Mouse (Mus musculus) heart, adult 18-20 months (tissue): ENCODE measurements around the gene Plcd3. TPM values are rescaled to one million over a fixed set of nuclear protein-coding genes. Genes with fewer than 3 reads are reported as not detected.

Source experiments
- DNase-seq, 2 experiments: peaks; one replicate each; pipeline ENCODE4 v3.0.0; 2021 to 2022; ENCODE audit warnings: mixed read lengths in 1 of 2
- total RNA-seq, 2 experiments: library from RNA; stranded (reverse); gene quantifications; 2 replicates each; pipeline ENCODE4 v1.2.3; 2021

Plcd3 gene
- total RNA-seq, 2 experiments from 2014 or later = 11.0 to 14.5 TPM

DNA sequence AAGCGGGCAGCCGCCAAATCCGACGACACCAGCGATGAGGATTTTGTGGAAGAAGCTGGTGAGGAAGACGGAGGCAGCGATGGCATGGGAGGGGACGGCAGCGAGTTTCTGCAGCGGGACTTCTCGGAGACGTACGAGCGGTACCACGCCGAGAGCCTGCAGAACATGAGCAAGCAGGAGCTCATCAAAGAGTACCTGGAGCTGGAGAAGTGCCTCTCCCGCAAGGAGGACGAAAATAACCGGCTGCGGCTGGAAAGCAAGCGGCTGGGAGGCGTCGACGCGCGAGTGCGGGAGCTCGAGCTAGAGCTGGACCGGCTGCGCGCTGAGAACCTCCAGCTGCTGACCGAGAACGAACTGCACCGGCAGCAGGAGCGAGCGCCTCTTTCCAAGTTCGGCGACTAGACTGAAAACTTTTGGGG is 16.1 kb upstream of the Plcd3 start:
- DNase-seq = peak in 1 of 2 experiments; percentile 55

DNA sequence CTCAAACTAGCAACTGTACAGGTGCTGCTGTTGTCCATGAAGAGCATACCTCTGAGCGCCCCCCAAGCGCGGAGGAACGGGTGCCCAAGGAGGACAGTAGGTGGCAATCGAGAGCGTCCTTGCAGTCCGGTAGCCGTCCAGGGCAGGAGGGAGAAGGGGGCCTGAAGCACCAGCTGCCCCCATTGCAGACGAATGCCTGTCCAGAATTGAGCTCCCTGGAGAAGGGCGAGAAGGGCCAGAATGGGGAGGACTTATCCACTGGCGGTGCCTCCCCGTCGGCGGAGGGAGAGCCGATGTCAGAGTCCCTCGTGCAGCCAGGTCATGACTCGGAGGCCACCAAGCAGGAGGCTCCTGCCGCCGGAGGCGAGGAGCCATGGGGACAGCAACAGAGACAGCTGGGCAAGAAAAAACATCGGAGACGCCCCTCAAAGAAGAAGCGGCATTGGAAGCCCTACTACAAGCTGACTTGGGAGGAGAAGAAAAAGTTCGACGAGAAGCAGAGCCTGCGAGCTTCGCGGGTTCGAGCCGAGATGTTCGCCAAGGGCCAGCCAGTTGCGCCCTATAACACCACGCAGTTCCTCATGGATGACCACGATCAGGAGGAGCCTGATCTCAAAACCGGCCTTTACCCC is 15.6 kb upstream of the Plcd3 start:
- peak; percentile 87 to 88 for DNase-seq

DNA sequence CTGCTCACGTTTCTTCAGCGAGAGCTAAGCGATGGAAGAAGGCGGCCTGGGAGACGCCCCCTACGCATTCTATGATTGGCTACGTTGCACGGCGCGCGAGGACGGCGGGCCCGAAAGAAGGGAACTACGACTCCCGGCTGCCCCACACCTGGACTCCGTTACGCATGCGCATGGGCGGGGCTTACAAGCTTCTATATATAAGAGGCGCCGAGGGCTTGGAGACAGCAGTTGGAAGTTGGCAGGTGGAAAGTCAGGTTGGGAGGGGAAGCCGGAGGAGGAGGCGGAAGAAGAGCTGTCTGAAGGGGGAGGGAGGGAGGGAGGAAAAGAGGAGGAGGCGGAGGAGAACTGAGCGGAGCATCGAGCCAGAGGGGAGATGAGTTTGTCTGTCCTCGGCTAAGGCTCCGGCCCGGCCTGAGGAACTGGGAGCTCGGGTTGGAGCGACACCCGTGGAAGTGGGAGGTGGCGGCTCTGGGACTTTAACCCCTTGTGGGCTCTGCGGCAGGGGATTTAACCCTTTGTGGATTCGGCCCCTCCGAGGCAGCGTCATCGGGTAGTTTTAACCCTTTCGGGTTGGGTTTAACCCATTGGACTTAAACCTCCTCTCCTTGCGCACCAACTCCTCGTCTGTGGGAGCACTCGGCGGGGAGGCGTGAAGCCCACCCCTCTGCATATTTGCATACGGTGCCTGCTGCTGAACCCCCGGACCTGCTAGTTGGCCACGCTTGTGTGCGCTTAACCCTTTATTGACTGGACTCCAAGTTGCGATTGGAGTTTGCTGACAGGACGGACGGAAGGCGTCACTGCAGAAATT is 14.8 kb upstream of the Plcd3 start, which contains the start of gene Hexim1:
Gene Hexim1, plus strand, starts transcription at position 224 of the 811 bp plus-strand sequence.
- peak; percentile 100 for DNase-seq

DNA sequence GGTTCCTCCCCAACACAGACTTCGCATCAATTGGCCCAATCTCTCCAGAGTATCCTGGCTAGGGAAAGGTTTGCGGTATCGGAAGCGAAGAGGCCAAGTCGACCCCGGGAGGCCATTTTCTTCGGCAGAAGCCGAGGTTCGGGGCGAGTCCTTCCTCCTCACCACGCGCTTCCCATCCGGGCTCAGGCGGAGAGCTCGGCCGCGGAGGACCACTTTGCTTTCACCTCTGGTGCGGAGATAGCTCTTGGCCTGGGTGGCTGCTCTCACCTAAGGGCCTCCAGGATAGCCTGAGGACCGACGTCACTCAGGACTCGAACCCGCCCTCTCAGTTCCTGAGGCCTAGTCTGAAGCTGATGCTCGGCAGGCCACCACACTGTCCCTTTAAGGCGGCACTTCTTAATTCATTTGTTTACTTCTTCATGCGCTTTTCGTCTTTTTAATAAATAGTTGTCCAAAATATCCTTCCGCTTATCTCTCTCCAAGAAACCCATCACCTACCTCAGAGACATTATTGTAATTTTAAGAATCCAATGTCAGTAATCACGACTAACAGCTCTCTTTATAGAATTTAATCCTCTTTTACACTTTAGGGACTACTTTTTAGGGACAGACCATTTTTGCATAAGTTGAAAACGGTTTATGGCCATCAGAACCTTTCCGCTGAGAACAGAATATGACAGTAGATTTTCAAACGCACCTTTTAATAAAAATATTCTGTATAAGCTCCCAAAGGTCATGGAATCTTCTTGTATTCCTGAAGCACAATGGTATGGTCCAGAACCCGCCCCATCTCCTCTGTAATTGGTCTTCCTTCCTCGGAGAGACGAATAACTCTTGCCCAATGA is 13.9 kb upstream of the Plcd3 start:
- peak; percentile 90 to 92 for DNase-seq

DNA sequence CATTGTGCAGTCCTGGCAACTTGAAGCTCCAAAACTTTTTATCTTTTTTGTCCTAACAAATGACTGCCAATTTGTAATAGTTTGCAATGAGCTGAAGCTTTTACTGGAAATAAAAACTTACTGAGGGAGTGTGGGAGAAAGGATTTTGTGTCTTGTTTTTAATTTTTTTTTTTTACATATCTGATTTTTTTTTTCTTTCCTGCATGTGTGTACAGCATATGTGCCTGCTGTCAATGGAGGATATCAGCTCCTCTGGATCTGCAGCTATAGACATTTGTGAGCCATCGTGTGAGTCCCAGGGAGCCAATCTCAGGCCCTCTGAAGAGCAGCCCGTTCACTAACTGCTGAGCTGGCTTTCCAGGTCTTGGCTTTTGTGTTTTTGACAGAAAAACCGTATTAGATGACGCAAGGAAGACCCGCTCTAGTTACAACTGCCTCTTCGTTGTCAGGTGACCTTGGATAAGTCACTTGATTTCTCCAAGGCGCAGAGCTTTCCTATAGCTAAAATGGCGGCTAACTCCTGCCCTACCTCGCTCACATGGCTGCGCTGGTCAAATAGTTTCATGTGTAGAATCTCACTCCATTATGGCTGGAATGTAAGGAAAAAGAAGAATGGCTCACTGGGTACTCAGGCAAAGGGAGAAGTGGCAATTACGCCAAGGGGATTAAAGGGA is 12.9 kb upstream of the Plcd3 start:
- no peak for DNase-seq

DNA sequence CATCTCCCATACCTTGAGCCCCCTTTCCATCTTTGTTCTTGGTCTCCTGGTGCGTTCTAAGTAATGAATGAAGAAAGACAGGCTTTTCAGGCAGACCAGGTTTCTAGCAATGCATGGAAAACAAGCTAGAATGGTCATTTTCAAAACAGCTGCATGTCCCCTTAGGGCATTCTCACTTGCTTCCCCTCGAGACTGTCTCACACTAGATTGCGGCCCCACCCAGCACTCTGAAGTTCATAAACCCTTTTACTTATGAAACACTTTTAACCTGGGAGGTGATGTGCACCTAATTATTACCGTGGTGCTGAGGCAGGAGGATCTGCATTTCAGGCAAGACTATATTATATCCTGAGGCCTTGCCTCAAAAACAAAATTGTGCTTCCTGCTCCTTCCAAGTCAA is 12.3 kb upstream of the Plcd3 start:
- peak in 1 of 2 experiments; percentile 30 for DNase-seq

DNA sequence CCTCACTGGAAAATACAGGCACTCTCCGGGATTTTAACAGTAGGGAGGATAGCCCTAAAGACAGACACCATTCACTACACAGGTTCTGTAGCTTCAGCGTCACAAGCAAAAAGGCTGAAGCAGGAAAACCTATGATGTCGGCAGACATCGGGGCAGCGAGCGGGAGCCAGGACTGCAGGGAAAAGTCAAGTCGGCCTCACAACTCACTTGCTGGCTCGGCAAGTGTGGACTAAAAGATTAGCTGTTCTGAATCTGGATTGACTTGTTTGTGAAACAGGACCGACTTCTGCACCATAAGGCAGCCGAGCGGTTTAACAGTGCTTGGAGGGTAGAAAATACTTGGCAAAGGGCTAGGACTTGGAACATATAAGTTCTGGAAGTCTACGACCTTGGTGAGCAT is 11.5 kb upstream of the Plcd3 start:
- DNase-seq = peak; percentile 31 to 66

DNA sequence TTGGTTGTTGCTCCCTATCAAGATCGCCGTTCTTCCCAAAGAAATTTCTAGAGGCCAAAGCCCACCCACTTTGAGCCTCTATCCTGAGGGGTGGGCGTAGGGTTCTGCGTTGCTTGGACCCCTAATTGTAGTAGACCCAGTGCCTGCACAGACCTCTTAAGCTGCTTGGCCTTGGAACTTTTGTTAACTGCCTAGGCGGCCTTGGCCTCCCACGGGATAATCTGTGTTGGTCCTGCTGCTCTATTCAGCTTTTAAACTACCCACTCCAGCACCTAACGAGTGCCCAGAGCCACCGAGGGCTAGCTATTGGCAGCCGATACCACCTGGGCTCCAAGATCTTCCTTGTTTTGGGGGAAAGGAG is 11.1 kb upstream of the Plcd3 start:
- no peak for DNase-seq

DNA sequence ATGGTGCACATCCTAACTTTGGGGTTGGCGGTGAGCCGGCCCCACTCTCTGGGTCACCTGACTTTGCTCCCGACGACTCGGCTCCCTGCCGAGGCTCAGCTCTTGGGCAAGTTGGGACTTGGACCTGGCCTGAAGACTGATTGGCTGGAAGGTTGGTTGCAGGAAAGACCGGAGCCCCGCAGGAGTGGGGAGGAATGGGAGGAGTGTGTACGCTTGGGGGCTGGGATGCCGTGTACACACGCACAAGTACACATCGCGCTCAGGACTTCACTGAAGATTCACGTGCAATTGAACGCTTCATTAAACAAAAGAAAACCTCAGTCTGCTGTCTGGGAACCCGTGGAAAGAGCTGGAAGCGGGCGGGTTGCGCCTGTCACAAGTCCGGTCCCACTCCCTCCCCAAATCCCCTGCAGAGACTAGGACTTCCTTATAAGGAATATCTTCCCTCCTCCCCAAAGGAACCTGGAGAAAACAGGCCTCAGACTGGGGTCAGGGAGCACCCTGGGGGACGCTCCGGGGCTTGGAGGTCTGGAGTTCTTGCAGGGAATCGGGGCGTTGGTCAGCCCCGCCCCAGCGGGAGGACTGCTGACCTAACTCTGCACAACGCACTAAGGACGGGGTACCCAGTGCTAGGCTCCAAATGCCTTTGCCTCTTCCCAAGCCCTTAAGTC is 10.6 kb upstream of the Plcd3 start:
- peak; percentile 87 to 91 for DNase-seq

DNA sequence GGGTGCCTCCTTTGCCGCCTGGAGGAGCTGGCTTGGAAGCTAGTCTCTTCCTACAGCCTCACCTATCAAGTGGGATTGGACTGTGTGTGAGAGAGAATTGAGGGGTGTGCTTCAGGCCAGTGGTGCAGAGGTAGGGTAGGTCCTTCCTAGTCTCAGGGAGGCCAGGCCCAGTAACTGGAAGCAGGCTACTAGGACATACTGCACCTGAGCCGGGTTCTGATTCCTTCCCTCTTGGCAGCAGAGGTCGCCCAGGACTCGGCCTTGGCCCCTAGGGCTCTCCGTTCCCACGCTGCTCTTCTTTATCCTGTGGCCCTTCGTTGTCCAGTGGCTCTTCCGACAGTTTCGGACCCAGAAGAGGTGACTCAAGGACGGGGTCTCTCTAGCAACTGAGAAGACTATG is 9.8 kb upstream of the Plcd3 start:
- DNase-seq = no peak

DNA sequence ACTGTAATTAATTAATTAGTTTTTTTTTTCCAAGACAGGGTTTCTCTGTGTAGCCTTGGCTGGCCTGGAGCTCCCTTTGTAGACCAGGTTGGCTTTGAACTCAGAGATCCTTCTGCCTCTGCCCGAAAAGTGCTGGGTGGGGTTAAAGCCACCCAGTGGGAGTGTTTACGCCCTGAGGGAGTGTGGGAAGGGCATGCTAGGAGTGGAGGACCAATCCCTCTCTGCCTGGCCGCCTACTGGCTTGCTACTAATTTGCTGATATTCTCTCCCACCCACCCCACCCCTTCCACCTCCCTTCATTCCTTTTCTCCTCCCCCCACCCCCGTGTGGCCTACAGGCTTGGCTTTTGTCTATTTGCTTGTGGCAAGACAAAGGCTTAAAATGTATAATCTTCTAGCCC is 4.9 kb upstream of the Plcd3 start:
- no peak for DNase-seq

DNA sequence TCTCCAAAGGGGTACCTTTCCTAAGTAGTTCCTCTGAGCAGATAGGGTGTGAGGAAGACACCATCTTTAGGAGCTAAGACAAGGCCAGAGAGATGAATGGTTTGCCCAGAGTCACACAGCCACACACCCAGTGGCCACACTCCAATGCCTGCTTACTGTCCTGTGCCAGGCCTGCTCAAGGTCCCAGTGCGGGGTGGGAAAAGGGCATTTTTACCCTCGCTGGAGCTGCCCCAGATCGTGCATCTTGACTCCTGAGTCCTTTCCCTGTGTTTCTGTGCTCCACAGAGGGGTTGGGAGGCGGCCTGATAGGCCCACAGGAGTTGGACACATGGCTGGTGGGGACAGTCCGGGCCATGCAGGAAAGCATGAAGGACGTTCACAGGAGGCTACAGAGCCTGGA is 4.4 kb upstream of the Plcd3 start:
- DNase-seq = no peak

DNA sequence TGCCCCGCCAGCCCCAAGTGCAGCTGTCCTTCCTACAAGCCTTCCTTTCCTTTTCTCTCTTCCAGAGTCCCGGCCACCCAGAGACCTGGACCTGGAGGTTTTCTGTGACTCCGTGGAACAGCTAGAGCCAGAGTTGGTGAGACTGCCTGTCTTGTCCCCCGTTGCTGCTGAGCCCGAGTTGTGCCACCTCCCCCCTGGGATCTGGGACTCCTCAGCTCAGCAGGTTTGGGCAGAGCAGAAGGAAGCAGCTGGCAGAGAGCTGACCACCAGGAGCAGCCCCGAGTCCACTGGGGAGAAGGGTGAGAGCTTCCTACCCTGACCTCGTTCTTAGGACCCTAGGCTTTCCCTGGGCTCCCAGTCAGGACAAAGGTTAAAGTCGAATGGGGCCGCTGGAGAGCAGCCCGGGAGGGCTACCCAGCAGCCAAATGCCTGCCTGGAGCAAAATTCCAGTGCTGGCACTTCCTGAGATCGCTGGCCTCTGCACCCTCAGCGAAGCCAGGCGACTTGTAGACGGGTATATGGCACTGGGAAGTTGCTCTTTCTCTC is 3.8 kb upstream of the Plcd3 start:
- DNase-seq = peak in 1 of 2 experiments; percentile 18

DNA sequence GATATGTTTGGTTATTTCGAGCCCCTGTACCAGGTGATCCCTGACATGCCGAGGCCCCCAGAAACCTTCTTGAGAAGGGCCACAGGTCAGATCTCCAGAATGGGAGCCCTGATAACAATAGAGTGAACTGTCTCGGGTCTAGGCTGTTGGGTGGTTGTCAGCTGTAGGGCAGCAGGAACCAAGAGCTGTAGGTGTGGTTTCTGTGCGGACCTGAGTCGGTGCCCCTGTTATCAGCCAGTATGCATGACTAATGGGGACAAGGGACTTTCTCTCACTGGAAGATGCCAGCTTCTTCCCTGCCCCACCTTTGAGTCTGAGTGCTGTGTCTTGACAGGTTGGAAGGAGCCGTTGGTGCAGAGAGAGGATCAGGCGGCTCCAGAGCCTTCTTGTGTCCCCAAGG is 3.0 kb upstream of the Plcd3 start:
- DNase-seq = no peak

DNA sequence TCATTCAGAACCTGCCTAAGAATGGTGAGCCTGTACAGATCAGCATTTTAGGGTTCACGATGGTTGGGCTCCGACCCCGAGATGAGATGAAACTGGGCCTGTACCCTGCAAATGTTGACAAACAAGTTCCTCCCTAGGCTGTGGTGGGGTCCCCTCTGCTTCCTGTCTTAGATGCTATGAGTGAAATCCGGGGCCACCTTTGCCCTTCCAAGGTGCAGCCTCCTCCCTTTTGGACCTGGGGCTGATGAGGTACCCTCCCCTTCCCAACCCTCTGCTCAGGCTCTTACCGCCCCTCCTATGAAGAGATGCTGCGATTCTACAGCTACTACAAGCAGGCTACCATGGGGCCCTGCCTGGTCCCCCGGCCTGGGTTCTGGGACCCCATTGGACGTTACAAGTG is 2.2 kb upstream of the Plcd3 start:
- DNase-seq = no peak

DNA sequence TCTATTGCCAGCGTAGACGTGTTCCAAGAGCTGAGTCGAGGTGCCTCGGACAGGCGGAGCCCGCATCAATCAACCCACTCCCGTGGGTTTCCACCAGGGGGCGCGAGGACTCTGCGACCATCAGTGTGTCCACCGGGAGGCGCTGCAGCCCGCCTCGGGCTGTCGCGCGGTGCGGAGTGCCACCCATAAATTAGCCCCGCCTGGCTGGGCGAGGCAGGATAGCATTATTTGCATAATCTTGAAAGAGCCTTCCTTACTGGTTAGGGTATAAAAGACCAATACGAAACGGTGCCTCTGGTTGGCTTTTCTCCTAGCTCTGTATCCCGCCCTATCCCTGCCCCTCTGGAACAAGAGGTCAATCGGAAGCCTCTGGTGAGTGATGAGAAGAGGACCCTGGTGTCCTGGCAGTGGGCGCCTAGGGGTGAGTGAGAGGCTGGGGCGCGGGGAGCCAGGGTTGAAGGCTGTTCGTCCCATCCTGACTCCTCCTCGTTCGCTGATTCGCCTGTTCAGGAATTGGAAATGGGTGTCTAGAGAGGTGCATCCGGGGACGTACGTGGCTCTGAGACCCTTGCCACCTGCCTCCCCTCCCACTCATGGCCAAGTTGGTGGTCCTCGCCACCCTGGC is 1.4 kb upstream of the Plcd3 start:
- peak; percentile 98 to 99 for DNase-seq

DNA sequence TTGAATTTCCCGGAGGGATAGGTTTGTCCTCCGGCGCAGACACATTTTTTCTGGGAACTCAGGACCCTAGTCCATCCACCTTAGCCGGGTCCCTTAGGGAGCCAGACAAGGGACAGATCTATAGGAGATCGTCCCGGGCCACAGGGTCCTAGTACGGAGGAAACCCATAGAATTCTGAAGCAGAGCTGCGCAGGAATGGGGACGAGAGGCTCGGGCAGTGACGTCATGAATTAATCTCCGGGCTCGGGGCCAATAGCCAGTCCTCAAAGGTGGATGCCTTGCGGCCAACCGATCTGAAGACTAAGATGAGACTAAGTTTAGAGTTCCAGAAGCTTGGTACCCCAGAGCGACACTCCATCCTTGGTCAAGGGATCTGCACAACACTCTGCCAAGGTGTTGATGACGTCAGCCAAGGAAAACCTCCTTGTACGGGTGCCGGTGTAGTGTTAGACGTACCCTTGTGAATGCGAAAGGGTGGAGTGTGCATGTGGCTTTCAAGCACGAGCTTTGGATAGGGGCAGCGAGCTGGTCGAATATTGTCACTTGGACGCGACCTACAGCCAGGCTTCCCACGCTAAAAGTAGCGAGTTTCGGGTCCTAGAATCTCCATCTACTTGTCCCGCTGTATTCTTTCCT is 526 bp upstream of the Plcd3 start:
- DNase-seq = peak; percentile 84 to 92

DNA sequence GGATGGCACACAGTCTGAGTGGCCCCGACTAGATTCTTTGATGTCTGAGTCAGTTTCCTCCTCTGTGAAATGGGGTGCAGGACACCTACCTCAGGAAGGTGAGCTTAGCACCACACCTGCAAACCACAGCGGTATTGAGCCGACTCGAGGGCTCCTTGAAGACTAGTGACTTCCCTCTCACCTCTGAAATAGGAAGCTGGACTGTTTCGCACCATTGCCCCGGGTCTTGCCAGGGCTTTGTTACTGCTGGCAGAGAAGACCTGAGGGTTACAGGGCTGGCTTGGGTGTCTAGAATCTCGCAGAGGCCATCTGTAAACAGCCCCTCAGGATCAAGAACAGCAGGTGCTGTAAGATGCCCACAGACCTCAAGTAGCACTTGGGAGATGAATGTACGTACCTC is 1.1 kb downstream of the Plcd3 start:
- DNase-seq = no peak

DNA sequence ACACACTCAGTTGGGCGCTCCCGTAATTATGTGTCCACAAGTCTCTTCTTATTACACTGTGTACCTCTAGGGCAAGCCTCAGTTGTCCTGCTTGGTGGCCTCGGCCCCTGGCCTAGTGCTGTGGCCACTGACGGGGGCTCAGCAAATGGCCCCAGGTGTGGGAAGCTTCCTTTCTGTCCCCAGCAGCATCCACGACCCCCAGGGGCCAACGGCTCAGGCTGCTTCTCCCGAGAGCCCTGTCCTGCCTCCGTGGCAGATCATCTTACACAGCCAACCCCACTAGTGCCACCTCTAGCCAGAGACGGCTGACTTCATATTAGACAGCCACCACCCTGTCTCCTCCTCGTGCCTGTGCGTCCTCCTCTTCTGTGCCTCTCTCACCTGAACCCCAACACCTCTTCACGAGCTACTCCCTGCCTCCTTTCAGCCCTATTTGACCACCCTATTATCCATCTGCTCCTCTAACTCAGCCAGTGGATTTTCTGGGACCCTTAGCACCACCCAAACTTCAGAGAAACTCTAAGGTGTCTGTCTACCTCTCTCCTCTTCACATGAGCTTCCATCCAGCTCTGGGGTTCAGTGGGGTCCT is 2.0 kb downstream of the Plcd3 start:
- DNase-seq = no peak
